In the genomic region with DNA sequence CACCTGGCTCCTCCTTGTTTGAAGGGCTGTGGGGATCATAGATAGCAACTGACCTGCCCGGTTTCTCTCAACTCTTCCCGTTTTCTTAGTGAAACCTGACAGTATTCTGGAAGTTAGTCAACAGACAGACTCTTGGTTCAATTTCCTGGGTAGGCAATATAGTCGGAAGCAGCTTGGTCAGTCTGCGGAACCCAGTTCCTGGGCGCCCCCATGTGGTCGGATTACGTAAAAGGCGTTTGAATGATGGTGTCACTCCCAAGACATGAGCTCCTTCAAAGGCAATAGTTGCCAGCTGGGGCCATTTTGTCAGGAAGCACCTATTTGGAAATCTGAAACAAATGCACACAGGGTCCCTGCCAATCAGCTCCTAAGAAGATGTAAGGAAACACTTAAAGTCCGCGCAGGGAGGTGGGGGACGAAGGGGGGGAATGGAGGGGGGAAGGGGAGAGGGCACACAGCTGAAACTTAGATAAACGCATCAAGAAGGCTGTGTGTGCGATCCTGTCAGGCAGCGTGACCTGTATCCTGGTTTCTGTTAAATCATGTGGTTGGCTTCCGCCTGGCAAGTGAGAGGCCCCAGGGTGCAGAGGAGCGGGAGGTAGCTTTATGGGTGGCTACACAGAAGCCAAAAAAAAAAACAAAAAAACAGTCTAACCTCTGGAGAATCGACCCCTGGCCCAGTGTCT, we compare ENCODE assay signal across 7 mouse cellular contexts.
DNase-seq lines count a peak whose midpoint lies in the region; ATAC-seq and TF ChIP-seq lines count a peak whose summit lies in the region.

No protein-coding gene starts in this region.

- peak overlapping the region; percentile 48 for H3K4me3 ChIP-seq in E14TG2a.4 (replicated peaks; ENCODE audit: low read length)
- H3K4me3 ChIP-seq in embryonic facial prominence, embryonic 15.5 days (replicated peaks), result no peak overlapping the region
- H3K4me3 ChIP-seq in hindbrain, embryonic 15.5 days, result no peak overlapping the region
- H3K4me3 ChIP-seq in limb, embryonic 12.5 days (replicated peaks), result no peak overlapping the region
- no peak overlapping the region for H3K4me3 ChIP-seq in midbrain, embryonic 14.5 days (replicated peaks; ENCODE audit: low read depth, low read length)
- no peak overlapping the region for H3K4me3 ChIP-seq in stomach, embryonic 14.5 days (ENCODE audit: low read depth, low read length)

- H3K4me2 ChIP-seq in embryonic facial prominence, embryonic 15.5 days (replicated peaks), result peak overlapping the region; percentile 17; the same call in 1 of the 2 replicates
- no peak overlapping the region for H3K4me2 ChIP-seq in hindbrain, embryonic 15.5 days
- H3K4me2 ChIP-seq in limb, embryonic 12.5 days, result peak overlapping the region; percentile 39; the same call in 1 of the 2 replicates
- no peak overlapping the region for H3K4me2 ChIP-seq in midbrain, embryonic 14.5 days (ENCODE audit: low read length)
- H3K4me2 ChIP-seq in stomach, embryonic 14.5 days (replicated peaks; ENCODE audit: low read depth, low read length), result no peak overlapping the region

- peaks cover 46% of the 10 kb centered on the region for H3K4me1 ChIP-seq in E14TG2a.4 (replicated peaks; ENCODE audit: low read depth, low read length)
- H3K4me1 ChIP-seq in embryonic facial prominence, embryonic 15.5 days, result peaks cover 44% of the 10 kb centered on the region
- peaks cover 21% of the 10 kb centered on the region; the same call in 1 of the 2 replicates for H3K4me1 ChIP-seq in hindbrain, embryonic 15.5 days (replicated peaks)
- peaks cover 41% of the 10 kb centered on the region for H3K4me1 ChIP-seq in limb, embryonic 12.5 days (replicated peaks)
- H3K4me1 ChIP-seq in midbrain, embryonic 14.5 days (ENCODE audit: control insufficient read depth, insufficient read depth, low read length), result peaks cover 18% of the 10 kb centered on the region
- peaks cover 29% of the 10 kb centered on the region for H3K4me1 ChIP-seq in stomach, embryonic 14.5 days (ENCODE audit: control insufficient read depth, insufficient read depth, low read length)

- no peaks in the 10 kb centered on the region for H3K9me3 ChIP-seq in E14TG2a.4 (ENCODE audit: low read length)
- H3K9me3 ChIP-seq in embryonic facial prominence, embryonic 15.5 days (replicated peaks), result no peaks in the 10 kb centered on the region
- H3K9me3 ChIP-seq in hindbrain, embryonic 15.5 days, result no peaks in the 10 kb centered on the region
- H3K9me3 ChIP-seq in limb, embryonic 12.5 days, result no peaks in the 10 kb centered on the region
- no peaks in the 10 kb centered on the region for H3K9me3 ChIP-seq in midbrain, embryonic 14.5 days (ENCODE audit: control insufficient read depth, low read length)
- no peaks in the 10 kb centered on the region for H3K9me3 ChIP-seq in stomach, embryonic 14.5 days (ENCODE audit: control insufficient read depth, low read depth, low read length)

- H3K27ac ChIP-seq in embryonic facial prominence, embryonic 15.5 days (replicated peaks), result peak overlapping the region; percentile 82
- peak overlapping the region; percentile 67 for H3K27ac ChIP-seq in hindbrain, embryonic 15.5 days (replicated peaks)
- H3K27ac ChIP-seq in limb, embryonic 12.5 days, result peak overlapping the region; percentile 94
- peak overlapping the region; percentile 49; the same call in 1 of the 2 replicates for H3K27ac ChIP-seq in midbrain, embryonic 14.5 days (replicated peaks; ENCODE audit: low read depth, low read length)
- H3K27ac ChIP-seq in stomach, embryonic 14.5 days (ENCODE audit: low read length), result peak overlapping the region; percentile 89

- ATAC-seq in embryonic facial prominence, embryonic 15.5 days (ENCODE audit: insufficient number of reproducible peaks, low FRiP score, low TSS enrichment, low read depth), result no peak
- ATAC-seq in hindbrain, embryonic 15.5 days (ENCODE audit: low FRiP score, low read depth), result no peak
- no peak for ATAC-seq in limb, embryonic 12.5 days (ENCODE audit: insufficient number of reproducible peaks, insufficient read depth, low FRiP score, low TSS enrichment, low read depth)
- ATAC-seq in midbrain, embryonic 14.5 days (ENCODE audit: low FRiP score, low TSS enrichment), result no peak
- 0 out of 2 replicates have a peak, but pooled peaks have one; percentile 12 for ATAC-seq in stomach, embryonic 14.5 days (ENCODE audit: insufficient number of reproducible peaks, insufficient read depth, low FRiP score, low read depth)

- 16% methylated on average over 17 of the region's 17 CpGs for WGBS in embryonic facial prominence, embryonic 15.5 days
- WGBS in hindbrain, embryonic 15.5 days, result 41% methylated on average over 17 of the region's 17 CpGs
- 30% methylated on average over 17 of the region's 17 CpGs for WGBS in limb, embryonic 12.5 days
- 43% methylated on average over 17 of the region's 17 CpGs for WGBS in midbrain, embryonic 14.5 days
- 24% methylated on average over 17 of the region's 17 CpGs for WGBS in stomach, embryonic 14.5 days

- H3K36me3 ChIP-seq in E14TG2a.4 (ENCODE audit: insufficient read depth, low read length), result no peaks in the 10 kb centered on the region
- no peaks in the 10 kb centered on the region for H3K36me3 ChIP-seq in embryonic facial prominence, embryonic 15.5 days
- no peaks in the 10 kb centered on the region for H3K36me3 ChIP-seq in hindbrain, embryonic 15.5 days
- H3K36me3 ChIP-seq in limb, embryonic 12.5 days, result no peaks in the 10 kb centered on the region
- H3K36me3 ChIP-seq in midbrain, embryonic 14.5 days (ENCODE audit: control insufficient read depth, insufficient read depth, low read length), result no peaks in the 10 kb centered on the region
- no peaks in the 10 kb centered on the region for H3K36me3 ChIP-seq in stomach, embryonic 14.5 days (ENCODE audit: control insufficient read depth, insufficient read depth, low read length)

- peaks cover 5% of the 10 kb centered on the region; the same call in 1 of the 2 replicates for H3K27me3 ChIP-seq in E14TG2a.4 (ENCODE audit: insufficient read depth, low read length)
- no peaks in the 10 kb centered on the region for H3K27me3 ChIP-seq in embryonic facial prominence, embryonic 15.5 days
- H3K27me3 ChIP-seq in hindbrain, embryonic 15.5 days, result no peaks in the 10 kb centered on the region
- H3K27me3 ChIP-seq in limb, embryonic 12.5 days, result no peaks in the 10 kb centered on the region
- no peaks in the 10 kb centered on the region for H3K27me3 ChIP-seq in midbrain, embryonic 14.5 days (ENCODE audit: control insufficient read depth, insufficient read depth, low read length)
- no peaks in the 10 kb centered on the region for H3K27me3 ChIP-seq in stomach, embryonic 14.5 days (ENCODE audit: control insufficient read depth, insufficient read depth, low read length)

- peak; percentile 64 for TF ChIP-seq CTCF in E14TG2a.4 (conservative IDR thresholded peaks at IDR 0.05; ENCODE audit: low read length)

- no peak overlapping the region for H3K9ac ChIP-seq in embryonic facial prominence, embryonic 15.5 days
- H3K9ac ChIP-seq in hindbrain, embryonic 15.5 days, result no peak overlapping the region
- H3K9ac ChIP-seq in limb, embryonic 12.5 days (replicated peaks), result no peak overlapping the region
- H3K9ac ChIP-seq in midbrain, embryonic 14.5 days (replicated peaks; ENCODE audit: low read length), result no peak overlapping the region
- no peak overlapping the region for H3K9ac ChIP-seq in stomach, embryonic 14.5 days (replicated peaks; ENCODE audit: low read depth, low read length)

- peak; percentile 68 for DNase-seq in T-cell, adult 2 months (ENCODE audit: low spot score)
- DNase-seq in midbrain, embryonic 14.5 days, result peak; percentile 85

Comparison
In these comparisons a context has a peak if more than half of its experiments do, and no peak if none do; other contexts are left out.
1. H3K4me2 ChIP-seq: peak in embryonic facial prominence, embryonic 15.5 days (single experiment) and limb, embryonic 12.5 days (single experiment); none in hindbrain, embryonic 15.5 days (single experiment), midbrain, embryonic 14.5 days (single experiment) and stomach, embryonic 14.5 days (single experiment).
2. Peak in every context shown above with its lines, with median percentiles within 50 percentile points of each other: H3K27ac ChIP-seq.